Mouse (Mus musculus) heart, postnatal 10 days (tissue): ENCODE measurements around the gene Phf21a. TPM values are rescaled to one million over a fixed set of nuclear protein-coding genes. Genes with fewer than 3 reads are reported as not detected.
"Not testable (repeated sequence)": the region's sequence is repeated elsewhere in the genome, so short reads cannot be mapped to it uniquely, and the experiment has no call there.

Experiments used
- DNase-seq, 2 experiments: peaks; one replicate each; pipeline ENCODE4 v3.0.0; 2021
- intact Hi-C: fragments of 180-260 bp; cut with DNase I; formaldehyde crosslinking; loops from one replicate; pipeline ENCODE4 v1.15.1; 2025
- total RNA-seq, 2 experiments: library from RNA; stranded (reverse); gene quantifications; 2 replicates each; pipeline ENCODE4 v1.2.3; 2021

The Phf21a gene
- total RNA-seq, 2 experiments from 2014 or later = 31.3 to 42.1 TPM

DNA sequence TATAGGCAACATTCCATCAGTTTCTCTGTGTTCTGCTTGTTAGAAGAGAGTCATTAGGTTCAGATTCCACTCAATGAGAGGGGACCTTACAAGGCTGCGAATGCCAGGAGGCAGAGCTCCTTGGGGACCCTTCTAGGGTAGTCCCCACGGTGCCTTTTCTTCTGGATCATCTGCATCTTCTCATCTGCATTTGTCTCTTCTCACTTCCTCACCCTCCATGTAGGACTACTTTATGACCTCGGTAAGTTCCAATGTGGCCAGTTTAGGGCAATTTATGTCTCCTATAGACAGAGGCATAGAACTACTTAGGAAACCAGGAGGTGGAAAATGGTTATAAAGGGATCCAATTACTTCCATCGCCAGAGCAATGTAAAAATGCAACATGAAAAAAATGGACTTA lies 21.8 kb upstream of the Phf21a start:
- no peak for DNase-seq
- intact Hi-C loops = no loop called here

- no peak for DNase-seq
- intact Hi-C loops = no loop called here
Measured at GRCm38 (mm10) chr2:92076086-92076692, 16.7 kb upstream of the Phf21a start.

GRCm38 (mm10) chr2:92082196-92082595 lies 10.7 kb upstream of the Phf21a start:
- intact Hi-C loops = no loop called here
- DNase-seq = no peak

DNA sequence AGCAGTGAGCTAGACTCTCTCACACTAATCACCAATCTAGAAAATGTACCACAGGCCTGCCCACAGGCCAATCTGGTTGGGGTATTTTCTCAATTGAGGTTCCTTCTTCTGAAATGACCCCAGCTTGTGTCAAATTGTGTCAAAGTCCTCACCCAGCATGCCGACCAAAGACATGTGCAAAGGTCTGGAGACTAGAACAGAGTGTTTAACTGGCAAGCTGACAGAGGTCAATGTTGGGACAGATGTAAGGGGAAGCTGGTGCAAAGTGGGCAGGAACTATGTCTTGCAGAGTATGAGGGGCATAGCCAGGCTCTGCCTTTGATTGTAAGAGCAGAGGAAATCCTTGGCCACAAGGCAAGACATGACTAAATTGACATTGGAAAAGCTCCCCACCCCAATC lies 7.2 kb upstream of the Phf21a start:
- intact Hi-C loops = no loop called here
- DNase-seq = no peak

DNA sequence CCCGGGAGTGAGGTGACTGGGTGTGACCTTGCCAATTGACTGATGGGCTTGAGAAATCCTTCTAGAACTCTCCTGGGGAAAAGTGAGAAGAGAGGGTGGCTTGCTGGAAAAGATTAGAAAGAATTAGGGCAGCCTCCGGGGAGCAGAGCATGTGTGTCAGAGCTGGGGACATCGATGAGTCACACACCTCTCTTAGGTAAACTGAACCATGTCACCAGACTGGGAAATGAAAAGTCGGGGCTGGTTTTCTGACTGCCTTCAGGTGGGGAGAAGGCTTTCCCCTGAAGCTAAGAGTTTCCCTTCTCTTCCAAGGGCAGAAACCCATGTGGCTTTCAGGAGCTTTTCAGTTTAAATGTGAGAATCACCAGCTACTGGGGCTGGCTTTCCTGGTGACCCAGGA lies 5.9 kb upstream of the Phf21a start:
- intact Hi-C loops = no loop called here
- no peak for DNase-seq

- DNase-seq = no peak
- intact Hi-C loops = no loop called here
Measured at GRCm38 (mm10) chr2:92089782-92090181, 3.1 kb upstream of the Phf21a start.

- intact Hi-C loops, DNase-seq: not testable (repeated sequence)
Measured at GRCm38 (mm10) chr2:92093503-92093902, 586 bp downstream of the Phf21a start.

GRCm38 (mm10) chr2:92094078-92094477 lies 1.2 kb downstream of the Phf21a start:
- no peak for DNase-seq
- intact Hi-C loops = no loop called here

DNA sequence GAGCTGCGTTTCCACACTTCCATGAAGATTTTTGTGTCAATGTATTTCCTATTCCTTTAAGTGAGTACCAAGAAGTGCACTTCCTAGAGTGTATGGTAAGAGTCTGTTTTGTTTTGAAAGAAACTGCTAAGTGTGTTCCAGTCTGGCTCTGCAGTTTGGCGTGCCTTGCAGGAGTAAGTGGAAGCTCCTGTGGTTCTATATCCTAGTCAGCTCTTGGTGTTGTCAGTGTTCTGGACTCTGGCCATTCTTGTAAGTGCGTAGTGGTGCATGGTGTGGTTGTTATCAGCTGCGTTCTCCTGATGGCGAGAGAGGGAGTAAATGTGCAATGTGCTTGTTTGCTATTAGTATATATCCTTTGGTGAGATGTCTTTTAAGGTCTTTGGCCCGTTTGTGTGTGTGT lies 7.9 kb downstream of the Phf21a start:
- intact Hi-C loops = no loop called here
- peak; percentile 60 to 61 for DNase-seq

DNA sequence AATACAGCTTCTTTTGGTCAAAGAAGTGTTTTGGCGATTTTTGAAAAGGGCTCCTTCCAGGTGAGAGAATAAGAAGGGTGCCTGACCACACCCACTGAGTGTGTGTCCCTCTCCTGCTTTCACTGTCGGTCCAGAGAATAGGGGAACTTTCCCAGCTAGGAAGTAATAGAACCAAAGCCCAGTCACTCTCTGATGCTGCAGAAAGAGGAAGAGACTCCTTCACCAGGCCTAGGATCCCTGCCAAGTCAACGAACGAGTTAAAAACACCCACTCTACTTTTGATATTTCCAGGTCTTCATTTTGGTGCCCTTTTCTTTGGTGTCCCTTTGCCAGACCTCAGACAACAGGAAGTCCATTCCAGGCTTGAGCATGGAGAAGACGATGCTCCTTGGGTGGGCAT lies 31.6 kb downstream of the Phf21a start:
- intact Hi-C loops = no loop called here
- DNase-seq = no peak

- DNase-seq = no peak
- intact Hi-C loops = loop anchor here (5.0 kb wide), 1 partner anchor 433 kb away; no protein-coding TSS in a partner anchor
Measured at GRCm38 (mm10) chr2:92125330-92125729, 32.4 kb downstream of the Phf21a start.

DNA sequence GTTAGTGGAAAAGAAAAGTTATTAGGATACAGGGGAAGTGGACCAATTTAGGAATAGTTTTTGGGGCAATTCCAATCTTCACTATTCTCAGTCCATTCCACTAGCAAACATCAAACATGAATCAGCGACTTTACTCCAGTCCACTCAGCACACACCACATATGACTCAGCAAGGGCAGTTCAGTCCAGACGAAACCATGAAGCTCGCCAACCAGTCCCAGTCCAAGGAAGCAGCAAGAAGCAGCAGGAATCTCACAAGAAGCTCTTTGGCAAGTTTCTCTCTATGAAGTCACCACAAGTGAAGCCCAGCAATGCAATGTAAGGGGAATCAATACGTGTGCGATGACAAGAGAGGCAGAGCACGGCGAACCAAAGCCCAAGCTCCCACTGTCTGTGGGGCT lies 37.2 kb downstream of the Phf21a start:
- intact Hi-C loops = no loop called here
- DNase-seq = no peak

GRCm38 (mm10) chr2:92138736-92139135 lies 45.8 kb downstream of the Phf21a start:
- intact Hi-C loops = no loop called here
- DNase-seq = peak; percentile 24 to 25

DNA sequence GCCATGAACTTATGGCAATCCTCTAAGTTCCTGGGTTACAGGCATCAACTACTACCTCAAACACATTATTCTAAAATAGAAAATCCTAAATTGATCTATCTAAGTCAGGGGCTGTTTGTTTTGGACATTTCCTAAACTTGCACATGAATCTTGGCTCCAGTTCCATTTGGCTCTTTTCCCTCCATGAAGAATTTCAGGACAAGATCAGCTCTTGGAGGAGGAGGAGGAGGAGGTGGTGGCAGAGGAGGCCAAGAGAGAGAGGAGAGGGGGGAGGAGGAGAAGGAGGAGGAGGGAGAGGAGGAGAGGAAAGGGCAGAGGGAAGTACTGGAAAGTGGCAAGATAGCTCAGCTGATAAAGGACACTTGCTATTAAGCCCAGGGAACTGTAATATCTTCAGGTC lies 46.4 kb downstream of the Phf21a start:
- DNase-seq = peak; percentile 6 to 15
- intact Hi-C loops = no loop called here

- DNase-seq = no peak
Measured at GRCm38 (mm10) chr2:92140383-92140782, 47.5 kb downstream of the Phf21a start.

GRCm38 (mm10) chr2:92141073-92141472 lies 48.2 kb downstream of the Phf21a start:
- intact Hi-C loops = no loop called here

More at GRCm38 (mm10) chr2:92140383-92140782, 47.5 kb downstream of the Phf21a start:
- intact Hi-C loops = no loop called here

DNA sequence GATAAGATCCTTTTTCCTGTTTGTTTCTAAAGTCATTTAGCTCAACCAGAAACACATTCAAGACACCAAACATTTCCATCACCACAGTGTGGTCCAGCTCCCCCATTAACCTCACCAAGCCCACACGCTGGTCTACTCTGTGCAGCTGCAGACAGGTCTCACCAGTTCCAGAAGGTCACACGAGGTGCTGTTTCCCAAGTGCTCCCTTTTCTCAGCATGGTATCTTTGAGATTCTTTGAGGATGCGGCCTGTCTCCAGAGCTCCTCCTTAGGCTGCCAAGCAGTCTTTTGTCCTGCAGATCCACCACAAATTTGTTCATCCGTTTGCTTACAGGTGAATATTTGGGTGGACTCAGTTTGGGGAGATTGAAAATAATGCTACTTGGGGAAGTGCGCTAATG lies 51.0 kb downstream of the Phf21a start:
- no peak for DNase-seq
- intact Hi-C loops = no loop called here

More at GRCm38 (mm10) chr2:92141073-92141472, 48.2 kb downstream of the Phf21a start:
- DNase-seq = no peak

DNA sequence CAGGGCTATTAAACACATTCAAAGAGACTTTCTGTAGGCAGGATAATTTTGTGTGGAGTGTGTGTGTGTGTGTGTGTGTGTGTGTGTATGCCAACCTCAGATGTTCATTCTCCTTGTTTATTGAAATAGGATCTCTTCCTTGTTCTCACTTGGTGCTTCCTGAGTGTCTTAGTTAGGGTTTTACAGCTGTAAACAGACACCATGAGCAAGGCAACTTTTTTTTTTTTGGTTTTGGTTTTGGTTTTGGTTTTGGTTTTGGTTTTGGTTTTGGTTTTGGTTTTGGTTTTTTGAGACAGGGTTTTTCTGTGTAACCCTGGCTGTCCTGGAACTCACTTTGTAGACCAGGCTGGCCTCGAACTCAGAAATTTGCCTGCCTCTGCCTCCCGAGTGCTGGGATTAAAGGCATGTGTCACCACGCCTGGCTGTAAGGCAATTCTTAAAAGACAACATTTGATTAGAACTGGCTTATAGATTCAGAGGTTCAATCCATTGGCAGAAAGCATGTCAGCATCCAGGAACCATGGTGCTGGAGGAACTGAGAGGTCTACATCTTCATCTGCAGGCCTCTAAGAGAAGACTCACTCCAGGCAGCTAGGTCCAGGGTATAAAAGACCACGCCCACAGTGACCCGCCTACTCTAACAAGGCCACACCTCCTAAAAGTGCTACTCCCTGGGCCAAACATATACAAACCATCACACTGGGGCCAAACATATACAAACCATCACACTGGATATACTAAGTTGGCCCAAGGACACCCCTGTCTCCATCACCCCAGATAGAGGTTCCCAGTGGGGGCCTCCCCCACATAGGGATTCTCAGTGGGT lies 55.2 kb downstream of the Phf21a start:
- intact Hi-C loops, DNase-seq: not testable (repeated sequence)

DNA sequence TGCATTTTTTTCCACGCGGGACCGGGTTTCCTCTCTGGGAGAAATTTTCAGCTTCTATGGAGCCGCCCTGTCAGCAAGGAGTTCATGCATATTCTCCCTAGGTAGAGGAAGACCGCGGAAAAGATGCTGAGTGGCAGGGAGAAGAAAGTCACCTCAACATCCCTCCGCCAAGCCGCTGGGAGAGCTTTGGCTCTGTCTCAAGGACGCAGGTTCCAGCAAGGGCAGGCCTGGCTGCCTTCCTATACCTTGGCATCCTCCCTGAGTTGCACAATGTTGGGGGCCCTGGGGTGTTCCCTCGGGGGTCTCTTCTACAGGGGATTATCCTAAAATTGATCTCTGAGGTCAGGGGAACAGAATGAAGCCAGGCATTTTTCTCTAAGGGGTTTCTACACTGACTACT lies 71.4 kb downstream of the Phf21a start:
- DNase-seq = no peak
- intact Hi-C loops = no loop called here

- no peak for DNase-seq
- intact Hi-C loops = no loop called here
Measured at GRCm38 (mm10) chr2:92166950-92167349, 74.0 kb downstream of the Phf21a start.

DNA sequence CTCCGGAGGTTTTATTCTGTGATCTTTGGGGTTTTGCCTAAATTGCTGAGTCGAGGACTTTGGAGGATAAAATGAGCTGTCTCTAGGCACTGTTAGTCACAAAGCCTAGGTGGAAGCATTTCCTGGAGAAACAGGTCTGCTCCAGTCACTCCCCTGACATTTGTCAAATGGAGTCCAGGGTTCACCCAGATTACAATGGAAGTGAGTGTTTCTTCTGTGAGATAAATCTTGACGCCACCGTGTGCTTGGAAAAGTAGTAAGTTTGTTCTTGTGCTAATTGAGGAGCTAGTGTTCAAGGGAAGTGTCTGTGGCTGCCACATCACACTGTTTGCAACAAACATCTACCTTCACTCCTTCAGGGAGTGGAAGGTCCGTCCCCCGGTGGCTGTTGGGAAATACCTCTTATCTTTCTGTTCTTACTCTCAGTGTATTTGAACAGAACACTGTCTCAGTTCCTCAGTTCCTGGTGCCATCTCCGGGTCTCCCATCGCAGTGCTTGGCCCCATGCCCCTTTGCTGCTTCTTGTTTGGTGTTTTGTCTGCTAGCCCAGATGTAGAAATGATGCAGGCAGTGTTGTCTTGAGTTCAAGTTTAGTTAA lies 78.2 kb downstream of the Phf21a start:
- intact Hi-C loops = no loop called here
- no peak for DNase-seq

DNA sequence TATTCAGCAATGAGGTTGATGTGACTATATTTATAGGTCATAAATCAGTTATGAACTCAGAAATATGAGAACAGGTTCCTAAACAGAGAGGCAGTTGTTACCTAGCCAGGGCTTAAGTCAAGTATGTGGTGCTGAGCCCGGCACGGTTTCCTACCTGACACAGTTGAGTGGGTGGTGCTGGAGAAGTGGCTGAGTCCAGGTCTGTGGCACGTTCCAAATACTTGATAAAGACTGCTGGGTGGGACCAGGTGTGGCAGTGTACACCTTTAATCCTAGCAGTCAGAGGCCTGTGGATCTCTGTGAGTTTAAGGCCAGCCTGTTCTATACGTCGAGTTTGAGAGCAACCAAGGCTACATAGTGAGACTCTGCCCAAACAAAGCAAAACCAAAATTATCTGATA lies 79.4 kb downstream of the Phf21a start:
- intact Hi-C loops = no loop called here
- DNase-seq = no peak
